Mouse (Mus musculus): Measurements from ENCODE around the gene Bend7. TPM values are rescaled to one million over a fixed set of nuclear protein-coding genes. Genes with fewer than 3 reads are reported as not detected.

Gene Bend7
- total and polyA plus RNA-seq, 3 experiments: 12.9 to 18.7 (median 16.2) TPM

Other genes with a start within 250 kb of the Bend7 start
- gene Prpf18, start 65.7 kb upstream of the Bend7 start, total RNA-seq (2021): 10 to 100 TPM; 36.9 to 41.5 TPM
- 3.9 and 4.6 TPM in 2 replicates for gene Prpf18, start 65.7 kb upstream of the Bend7 start, polyA plus RNA-seq (2012; rRNA removed)
- 10 to 100 TPM; 39.9 to 46.9 TPM for gene Sephs1, start 163.7 kb downstream of the Bend7 start, total RNA-seq (2021)
- 15.2 and 15.8 TPM in 2 replicates for gene Sephs1, start 163.7 kb downstream of the Bend7 start, polyA plus RNA-seq (2012; rRNA removed)
- 100 to 1,000 TPM; 294 to 361 TPM for gene Phyh, start 201.2 kb downstream of the Bend7 start, total RNA-seq (2021)
- gene Phyh, start 201.2 kb downstream of the Bend7 start, polyA plus RNA-seq (2012; rRNA removed): 117 and 149 TPM in 2 replicates